Mouse (Mus musculus) forebrain, embryonic 11.5 days (tissue): Measurements from ENCODE around the gene Slc35f5. TPM values are rescaled to one million over a fixed set of nuclear protein-coding genes. Genes with fewer than 3 reads are reported as not detected.
A peak's percentile ranks its signal among the peaks of the same experiment; 100 is the strongest.

Experiments used
- ATAC-seq: fragments of 200-750 bp; cut with Nextera tagmentation; replicated peaks from 2 replicates; pipeline ENCODE4 v1.8.0; 2017; ENCODE audit warnings: moderate TSS enrichment; ENCODE audit not compliant: low FRiP score
- DNase-seq: peaks from one replicate; pipeline ENCODE4 v3.0.0-alpha.2; 2017; ENCODE audit warnings: low spot score
- H3K27ac ChIP-seq: fragments of 300-500 bp; sonication (generic); 2 replicates; pipeline ENCODE4 v1.5.1; 2014; ENCODE audit warnings: low read depth, low read length
- H3K27me3 ChIP-seq: fragments of 300-500 bp; sonication (generic); 2 replicates; pipeline ENCODE4 v1.6.1; 2014; ENCODE audit warnings: mild to moderate bottlenecking, low read length, mixed read lengths; ENCODE audit not compliant: control insufficient read depth, insufficient read depth
- H3K36me3 ChIP-seq: fragments of 300-500 bp; sonication (generic); 2 replicates; pipeline ENCODE4 v1.6.1; 2014; ENCODE audit warnings: mild to moderate bottlenecking, low read length, moderate library complexity, mixed read lengths; ENCODE audit not compliant: control insufficient read depth, insufficient read depth
- H3K4me1 ChIP-seq: fragments of 300-500 bp; sonication (generic); replicated peaks from 2 replicates; pipeline ENCODE4 v1.6.1; 2014; ENCODE audit warnings: low read length, mixed read lengths; ENCODE audit not compliant: control insufficient read depth, insufficient read depth
- H3K4me2 ChIP-seq: fragments of 300-500 bp; sonication (generic); 2 replicates; pipeline ENCODE4 v1.6.1; 2014; ENCODE audit warnings: low read depth, mild to moderate bottlenecking, low read length, moderate library complexity, mixed read lengths; ENCODE audit not compliant: severe bottlenecking
- H3K4me3 ChIP-seq: fragments of 300-500 bp; sonication (generic); 2 replicates; pipeline ENCODE4 v1.5.1; 2014; ENCODE audit warnings: low read depth, low read length
- H3K9ac ChIP-seq: fragments of 300-500 bp; sonication (generic); 2 replicates; pipeline ENCODE4 v1.6.1; 2014; ENCODE audit warnings: low read length
- H3K9me3 ChIP-seq: fragments of 300-500 bp; sonication (generic); 2 replicates; pipeline ENCODE4 v1.6.1; 2016; ENCODE audit warnings: low read length, mixed read lengths; ENCODE audit not compliant: control insufficient read depth
- WGBS: fragments of 180-500 bp; shearing (Covaris S2); extraction: QIAGEN DNeasy Blood & Tissue Kit; methylation state at CpG from one replicate; pipeline ENCODE4 v1.1.7; 2014; 5-methylcytosine and 5-hydroxymethylcytosine counted together
- polyA plus RNA-seq: library from polyadenylated mRNA; unstranded; fragments of >200 nt; fragmentation: Nextera tagmentation; extraction: Ambion mirVana; gene quantifications from 2 replicates; pipeline ENCODE4 v1.2.1, GENCODE M21; 2014

The Slc35f5 gene
- polyA plus RNA-seq, 1 experiment from 2014 or later = 24.3 TPM

DNA sequence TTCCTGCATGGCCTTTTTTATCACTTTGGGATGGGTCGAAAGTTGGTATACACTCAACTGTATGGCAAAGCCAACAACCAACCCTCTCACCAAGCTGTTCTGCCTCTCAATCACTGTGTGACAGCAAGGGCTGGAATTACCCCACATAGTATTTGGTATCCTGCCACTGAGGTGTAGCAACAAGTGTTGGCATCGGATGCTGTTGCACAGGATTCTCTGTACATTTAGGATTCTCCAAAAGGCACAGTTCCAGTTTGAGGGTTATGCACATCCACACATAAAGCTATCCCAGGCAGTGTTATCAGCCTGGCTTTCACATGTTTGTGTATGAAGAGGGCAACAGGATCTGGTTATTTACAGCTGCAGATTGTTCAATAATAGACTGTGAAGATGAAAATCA is 23.3 kb upstream of the Slc35f5 start:
- Histone ChIP-seq H3K36me3 (no peaks in the 10 kb centered on the region), H3K4me1 (no peaks in the 10 kb centered on the region), H3K9me3 (no peaks in the 10 kb centered on the region), H3K27ac (no peak overlapping the region), H3K9ac (no peak overlapping the region), H3K27me3 (no peaks in the 10 kb centered on the region), H3K4me2 (no peak overlapping the region), H3K4me3 (no peak overlapping the region)
- 85% methylated on average over 2 of the region's 2 CpGs for WGBS
- ATAC-seq (no peak), DNase-seq (no peak)

- Histone ChIP-seq H3K36me3 (no peaks in the 10 kb centered on the region), H3K9me3 (no peaks in the 10 kb centered on the region), H3K4me1 (no peaks in the 10 kb centered on the region), H3K27ac (no peak overlapping the region), H3K9ac (no peak overlapping the region), H3K4me3 (no peak overlapping the region), H3K4me2 (no peak overlapping the region), H3K27me3 (no peaks in the 10 kb centered on the region)
- DNase-seq = no peak
- no peak for ATAC-seq
- WGBS = 93% methylated on average over 8 of the region's 8 CpGs
Measured at GRCm38 (mm10) chr1:125537776-125538175, 22.6 kb upstream of the Slc35f5 start.

- Histone ChIP-seq H3K4me3 (no peak overlapping the region), H3K9me3 (no peaks in the 10 kb centered on the region), H3K36me3 (no peaks in the 10 kb centered on the region), H3K27ac (no peak overlapping the region), H3K27me3 (no peaks in the 10 kb centered on the region), H3K4me1 (no peaks in the 10 kb centered on the region), H3K9ac (no peak overlapping the region), H3K4me2 (no peak overlapping the region)
- ATAC-seq (no peak), DNase-seq (no peak)
- 77% methylated on average over 2 of the region's 2 CpGs for WGBS
Measured at GRCm38 (mm10) chr1:125539312-125539711, 21.1 kb upstream of the Slc35f5 start.

- no peaks in the 10 kb centered on the region for H3K9me3 ChIP-seq
- H3K27me3 ChIP-seq = no peaks in the 10 kb centered on the region
- no peaks in the 10 kb centered on the region for H3K4me1 ChIP-seq
- H3K9ac ChIP-seq = no peak overlapping the region
- H3K4me3 ChIP-seq = no peak overlapping the region
- no peak overlapping the region for H3K27ac ChIP-seq
- 90% methylated on average over 7 of the region's 7 CpGs for WGBS
- H3K4me2 ChIP-seq = no peak overlapping the region
- no peaks in the 10 kb centered on the region for H3K36me3 ChIP-seq
- ATAC-seq (no peak), DNase-seq (no peak)
Measured at GRCm38 (mm10) chr1:125542008-125542999, 18.1 kb upstream of the Slc35f5 start.

- Histone ChIP-seq H3K9me3 (no peaks in the 10 kb centered on the region), H3K9ac (no peak overlapping the region), H3K4me1 (no peaks in the 10 kb centered on the region), H3K4me2 (no peak overlapping the region), H3K4me3 (no peak overlapping the region), H3K27ac (no peak overlapping the region), H3K27me3 (no peaks in the 10 kb centered on the region), H3K36me3 (no peaks in the 10 kb centered on the region)
- no peak for ATAC-seq
- WGBS = 39% methylated on average over 1 of the region's 1 CpGs
- DNase-seq = no peak
Measured at GRCm38 (mm10) chr1:125549872-125550271, 10.5 kb upstream of the Slc35f5 start.

DNA sequence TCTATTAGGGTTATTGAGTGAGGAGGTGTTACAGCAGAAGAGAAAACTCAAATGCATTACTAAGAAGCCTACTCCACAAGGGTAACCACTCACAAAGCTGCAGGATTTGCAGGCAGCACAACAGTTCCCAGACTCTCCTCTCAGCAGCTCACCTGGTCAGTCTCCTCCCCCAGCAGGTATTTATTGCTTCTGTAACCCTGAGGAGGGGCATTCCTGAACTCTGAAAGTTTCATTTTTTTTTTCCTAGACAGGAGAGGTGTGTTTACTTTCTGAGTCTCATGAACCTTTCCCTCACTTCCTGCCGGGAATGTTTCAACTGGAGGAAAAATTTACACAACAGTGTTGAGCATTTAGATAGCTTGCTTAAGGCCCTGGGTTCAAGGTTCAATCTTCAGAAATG is 10.0 kb upstream of the Slc35f5 start:
- WGBS = 81% methylated on average over 1 of the region's 1 CpGs
- no peak for ATAC-seq
- H3K27me3 ChIP-seq = no peaks in the 10 kb centered on the region
- DNase-seq = no peak
- no peaks in the 10 kb centered on the region for H3K4me1 ChIP-seq
- no peak overlapping the region for H3K4me2 ChIP-seq
- no peaks in the 10 kb centered on the region for H3K36me3 ChIP-seq
- no peak overlapping the region for H3K9ac ChIP-seq
- no peak overlapping the region for H3K27ac ChIP-seq
- H3K4me3 ChIP-seq = no peak overlapping the region
- H3K9me3 ChIP-seq = no peaks in the 10 kb centered on the region

- no peaks in the 10 kb centered on the region for H3K27me3 ChIP-seq
- H3K27ac ChIP-seq = no peak overlapping the region
- no peaks in the 10 kb centered on the region for H3K9me3 ChIP-seq
- no peak overlapping the region for H3K9ac ChIP-seq
- 83% methylated on average over 2 of the region's 2 CpGs for WGBS
- ATAC-seq = no peak
- H3K4me3 ChIP-seq = no peak overlapping the region
- no peaks in the 10 kb centered on the region for H3K4me1 ChIP-seq
- no peak overlapping the region for H3K4me2 ChIP-seq
- DNase-seq = no peak
- no peaks in the 10 kb centered on the region for H3K36me3 ChIP-seq
Measured at GRCm38 (mm10) chr1:125551564-125551963, 8.8 kb upstream of the Slc35f5 start.

- ATAC-seq (no peak), DNase-seq (no peak)
- Histone ChIP-seq H3K4me3 (no peak overlapping the region), H3K27me3 (no peaks in the 10 kb centered on the region), H3K9me3 (no peaks in the 10 kb centered on the region), H3K4me2 (no peak overlapping the region), H3K36me3 (no peaks in the 10 kb centered on the region), H3K27ac (no peak overlapping the region), H3K4me1 (no peaks in the 10 kb centered on the region; the same call in 1 of the 2 replicates), H3K9ac (no peak overlapping the region)
- 85% methylated on average over 3 of the region's 3 CpGs for WGBS
Measured at GRCm38 (mm10) chr1:125559261-125559660, 1.1 kb upstream of the Slc35f5 start.

DNA sequence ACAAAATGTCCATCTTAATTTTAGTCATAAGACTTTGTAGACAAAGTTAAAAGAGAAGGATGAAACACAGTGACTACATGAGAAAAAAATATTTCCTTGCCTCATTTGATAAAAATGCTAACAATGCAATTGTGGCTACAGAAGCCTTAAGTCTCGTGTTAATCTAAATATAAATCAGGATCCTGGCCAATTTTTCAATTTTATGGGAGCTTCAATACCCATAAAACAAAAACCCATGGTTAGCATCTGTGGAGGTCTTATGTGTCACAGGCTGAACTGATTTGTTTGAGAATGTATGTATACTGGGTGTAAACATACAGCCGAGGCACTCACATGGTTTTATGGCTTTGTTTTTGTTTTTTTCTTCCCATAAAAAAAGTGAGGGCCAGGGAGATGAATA is 674 bp upstream of the Slc35f5 start:
- WGBS = 37% methylated on average over 2 of the region's 2 CpGs
- no peaks in the 10 kb centered on the region for H3K36me3 ChIP-seq
- no peak for ATAC-seq
- H3K4me1 ChIP-seq = no peaks in the 10 kb centered on the region; the same call in 1 of the 2 replicates
- no peaks in the 10 kb centered on the region for H3K9me3 ChIP-seq
- peak overlapping the region; percentile 57 for H3K4me3 ChIP-seq
- H3K27me3 ChIP-seq = no peaks in the 10 kb centered on the region
- peak overlapping the region; percentile 80 for H3K4me2 ChIP-seq
- no peak for DNase-seq
- H3K9ac ChIP-seq = peak overlapping the region; percentile 60
- peak overlapping the region; percentile 74 for H3K27ac ChIP-seq
